Mouse (Mus musculus): ENCODE data around the gene E130116L18Rik. TPM values are rescaled to one million over a fixed set of nuclear protein-coding genes. Genes with fewer than 3 reads are reported as not detected.
"Not testable (repeated sequence)": the region's sequence is repeated elsewhere in the genome, so short reads cannot be mapped to it uniquely, and the experiment has no call there.

E130116L18Rik gene
- polyA plus RNA-seq (2015; fragmentation: Nextera tagmentation; extraction: Ambion mirVana): 0.64 and 1.5 TPM in 2 replicates

DNA sequence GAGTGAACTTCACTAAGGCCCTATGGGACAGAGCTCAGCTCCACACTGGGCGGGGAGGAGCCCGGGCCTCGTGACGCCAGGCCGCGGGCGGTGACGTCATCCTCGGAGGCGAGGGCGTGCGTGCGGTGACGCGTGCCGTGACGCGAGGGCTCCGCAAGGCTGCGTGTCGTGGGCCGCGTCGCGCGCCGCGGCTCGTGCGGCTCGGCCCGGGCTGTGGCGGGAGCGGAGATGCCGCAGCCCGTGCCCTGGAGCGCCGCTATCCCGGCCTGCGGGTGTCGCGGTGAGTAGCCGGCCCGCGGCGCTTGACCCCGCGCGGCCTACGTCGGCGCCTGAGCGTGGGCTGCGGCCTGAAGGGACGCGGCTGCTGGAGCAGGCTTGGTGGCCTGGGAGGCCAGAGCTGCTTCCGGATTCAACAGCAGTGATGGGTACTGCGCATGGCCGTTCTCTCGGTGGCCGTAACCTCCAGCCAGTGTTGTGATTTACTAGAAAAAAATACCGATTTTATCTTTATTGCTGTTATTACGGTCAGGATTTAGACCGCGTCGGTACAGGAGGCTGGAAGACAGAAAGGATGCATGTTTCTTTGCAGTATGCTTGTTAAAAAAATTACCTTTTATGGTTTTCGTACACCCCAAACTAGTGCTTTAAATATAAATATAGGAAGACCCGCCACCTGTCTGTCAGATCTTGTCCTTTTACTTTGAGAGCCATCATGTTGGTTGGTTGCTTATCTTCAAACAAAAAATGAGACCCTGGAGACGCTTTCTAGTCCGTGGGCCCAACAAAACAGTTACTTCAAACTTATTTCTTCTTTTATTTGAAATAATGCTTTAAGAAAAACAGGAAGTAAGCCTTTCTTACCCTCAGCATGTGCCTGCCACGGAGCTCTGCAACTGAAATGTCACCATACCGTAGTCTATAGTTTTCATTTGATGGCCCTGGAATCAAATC, at the start of gene E130116L18Rik:
TSS of gene E130116L18Rik (minus strand) at position 402 of the 951 bp plus-strand sequence.
- DNase-seq (ENCODE audit: low spot score): peak; percentile 88

DNA sequence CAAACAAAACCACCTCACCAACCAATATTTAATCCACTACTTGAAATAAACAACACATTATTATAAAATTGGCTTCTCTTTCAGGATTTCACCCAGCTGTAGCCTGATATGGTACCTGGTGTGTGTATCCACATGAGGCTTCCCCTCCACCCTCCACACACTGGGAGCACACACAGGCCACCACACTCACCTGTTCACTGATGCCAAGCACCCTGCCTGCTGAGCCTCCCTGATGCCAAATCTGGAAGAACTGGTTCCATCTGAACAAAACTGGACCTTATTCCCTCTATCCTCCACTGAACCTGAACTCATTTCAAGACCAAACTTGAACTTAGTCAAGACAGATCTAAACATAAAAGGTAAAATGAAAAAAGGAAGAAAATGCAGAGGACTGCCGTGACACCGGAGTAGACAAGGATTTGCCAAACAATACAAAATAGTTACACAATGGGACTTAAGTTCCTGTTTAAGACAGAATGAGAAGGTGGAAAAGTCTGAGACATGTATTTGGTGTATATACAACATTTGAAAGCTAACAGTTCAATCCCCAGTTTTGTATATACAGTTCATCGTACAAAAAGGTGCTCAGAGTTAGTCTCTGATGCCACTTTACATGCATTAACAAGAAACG, 45.4 kb upstream of the E130116L18Rik start:
- no peak for DNase-seq (ENCODE audit: low spot score)

DNA sequence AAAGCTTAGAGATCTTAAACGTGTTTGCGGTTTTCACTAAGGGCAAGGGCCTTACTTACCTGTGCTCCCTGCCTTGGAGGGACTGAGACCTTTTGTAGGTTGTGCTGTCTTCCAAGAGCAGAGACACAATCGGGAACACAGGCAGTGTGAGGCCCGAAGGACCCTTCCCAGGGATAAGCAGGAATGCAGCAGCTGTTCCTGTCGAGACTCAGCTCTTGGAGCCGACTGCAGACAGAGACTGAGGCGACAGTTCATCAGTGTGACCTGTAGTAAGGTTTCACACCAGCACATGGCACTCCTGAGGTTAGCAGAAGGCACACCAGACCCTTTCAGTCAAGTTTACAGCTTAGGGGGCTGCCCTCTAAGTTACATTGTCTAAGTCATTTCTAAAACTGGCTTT, 39.3 kb upstream of the E130116L18Rik start:
- DNase-seq (ENCODE audit: low spot score): no peak

DNA sequence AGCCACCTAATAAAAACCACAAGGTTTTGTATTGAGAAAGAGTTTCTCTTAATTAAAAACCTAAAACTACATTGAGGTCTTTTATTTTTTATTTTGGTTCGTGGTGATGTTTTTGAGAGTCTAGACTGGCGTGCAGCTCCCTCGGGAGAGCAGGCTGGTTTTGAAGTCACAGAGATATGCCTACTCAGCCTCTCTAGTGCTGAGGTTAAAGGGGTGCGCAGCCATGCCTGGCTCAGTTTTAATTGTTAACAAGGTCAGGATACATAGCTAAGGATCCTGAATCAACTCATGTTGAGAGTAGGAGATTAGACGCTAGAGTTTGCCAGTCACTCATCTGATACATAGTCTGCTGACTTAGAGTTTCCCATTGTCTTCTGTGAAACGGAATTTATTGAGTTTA, 38.5 kb upstream of the E130116L18Rik start:
- no peak for DNase-seq (ENCODE audit: low spot score)

DNA sequence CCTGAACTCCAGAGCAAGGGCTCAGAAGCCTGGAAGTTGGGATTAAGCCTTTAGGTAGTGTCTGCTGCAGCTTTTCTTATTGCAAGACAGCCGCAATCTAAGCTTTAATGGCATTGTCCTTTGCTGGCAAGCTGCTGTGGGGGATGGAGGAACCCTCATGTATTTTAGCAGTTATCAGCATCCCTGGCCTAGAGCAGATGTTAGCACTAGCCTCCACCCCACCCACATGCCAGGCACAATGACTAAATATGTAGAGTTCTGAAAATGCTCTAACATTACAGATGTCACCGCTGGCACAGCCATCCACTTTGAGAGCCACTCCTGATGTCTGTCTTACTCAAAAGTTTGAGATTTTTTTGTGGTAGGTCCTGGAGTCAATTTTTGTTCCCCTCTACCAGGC, 33.7 kb upstream of the E130116L18Rik start:
- no peak for DNase-seq (ENCODE audit: low spot score)

DNA sequence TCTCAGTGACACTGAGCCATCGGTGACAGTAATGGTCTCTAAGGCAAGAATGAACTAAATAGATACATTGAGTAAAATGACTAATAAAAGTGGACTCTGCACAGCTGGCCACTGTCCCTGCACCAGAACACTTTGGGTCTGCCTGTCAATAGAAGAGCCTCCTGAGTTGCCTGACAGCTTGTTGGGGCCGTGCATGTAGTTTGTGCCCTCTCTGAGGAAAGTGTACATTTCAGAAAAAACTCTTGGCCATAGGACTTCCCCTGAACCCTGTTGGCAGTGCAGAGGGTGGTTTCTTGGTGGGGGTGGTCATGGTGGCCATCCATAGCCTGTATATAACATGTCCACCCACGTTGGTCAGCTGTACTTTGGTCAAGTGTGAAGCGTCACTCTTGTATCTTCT, 31.5 kb upstream of the E130116L18Rik start:
- DNase-seq (ENCODE audit: low spot score): no peak

DNA sequence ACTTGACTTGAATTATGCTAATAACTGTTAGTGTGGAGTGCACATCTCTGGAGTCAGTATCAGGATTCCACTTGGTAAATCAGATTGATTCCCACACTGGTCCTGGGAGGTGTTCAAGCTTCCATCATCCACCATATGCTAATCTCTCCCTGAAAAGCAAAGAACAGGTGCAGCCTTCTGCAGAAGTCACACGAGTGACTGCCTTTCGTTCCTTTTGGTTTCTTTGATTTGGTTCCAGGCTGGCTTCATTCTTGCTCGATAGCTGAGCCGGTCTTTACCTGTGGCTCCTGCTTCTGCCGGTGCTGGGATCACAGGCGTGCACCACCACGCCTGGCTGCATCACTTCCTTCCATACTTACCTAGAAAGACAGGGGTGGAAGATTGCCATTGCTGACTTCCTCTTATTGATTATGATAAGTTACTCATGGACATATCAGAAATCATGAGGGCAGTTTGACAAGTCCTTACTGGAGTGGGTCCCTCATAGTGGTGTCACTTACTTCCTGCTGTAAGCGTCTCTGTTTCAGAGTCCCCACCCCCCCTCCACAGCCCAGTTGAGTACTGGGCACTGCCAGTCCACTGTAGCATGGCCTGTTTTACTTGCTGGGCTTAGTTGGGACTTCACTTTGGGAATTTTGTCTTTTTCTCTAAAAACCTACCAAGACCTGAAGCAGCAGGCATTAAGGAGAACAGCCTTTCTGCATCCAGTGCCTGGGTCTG, 30.0 kb upstream of the E130116L18Rik start:
- no peak for DNase-seq (ENCODE audit: low spot score)

DNA sequence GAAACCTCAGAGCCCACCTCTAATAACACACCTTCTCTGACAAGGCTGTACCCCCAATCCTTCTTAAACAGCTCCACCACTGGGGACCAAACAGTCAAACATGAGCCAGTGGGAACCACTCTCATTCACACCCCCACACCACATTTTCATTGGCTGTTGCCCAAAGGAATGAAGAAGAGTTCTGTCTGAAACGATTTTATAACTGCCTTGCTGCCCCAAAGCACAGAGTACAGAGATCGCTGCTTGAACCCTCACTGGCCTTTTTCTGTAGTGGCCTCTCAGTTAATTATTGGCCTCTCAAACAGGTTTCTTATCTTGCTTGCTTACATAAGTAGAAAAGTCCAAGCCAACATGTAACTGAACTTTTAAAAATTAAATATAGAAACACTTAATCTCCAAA, 29.5 kb upstream of the E130116L18Rik start:
- no peak for DNase-seq (ENCODE audit: low spot score)

DNA sequence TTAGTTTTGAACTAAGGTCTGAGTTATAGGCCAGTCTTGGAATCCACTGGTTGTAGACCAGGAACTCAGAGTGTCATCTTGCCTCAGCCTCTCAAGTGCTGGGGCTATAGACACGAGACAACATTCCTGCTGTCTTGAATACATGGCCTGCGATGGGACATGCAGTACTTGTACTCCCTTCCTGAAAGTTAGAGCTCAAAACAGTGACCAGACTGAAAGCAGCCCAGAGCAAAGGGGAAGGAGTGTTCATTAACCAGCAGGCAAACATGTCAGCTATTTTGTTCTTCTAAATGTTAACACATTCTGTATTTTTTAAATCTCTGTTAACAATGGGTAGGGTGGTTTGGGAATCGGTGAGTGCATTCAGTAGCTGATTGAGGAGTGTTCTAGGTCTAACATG, 24.1 kb upstream of the E130116L18Rik start:
- DNase-seq (ENCODE audit: low spot score): no peak

DNA sequence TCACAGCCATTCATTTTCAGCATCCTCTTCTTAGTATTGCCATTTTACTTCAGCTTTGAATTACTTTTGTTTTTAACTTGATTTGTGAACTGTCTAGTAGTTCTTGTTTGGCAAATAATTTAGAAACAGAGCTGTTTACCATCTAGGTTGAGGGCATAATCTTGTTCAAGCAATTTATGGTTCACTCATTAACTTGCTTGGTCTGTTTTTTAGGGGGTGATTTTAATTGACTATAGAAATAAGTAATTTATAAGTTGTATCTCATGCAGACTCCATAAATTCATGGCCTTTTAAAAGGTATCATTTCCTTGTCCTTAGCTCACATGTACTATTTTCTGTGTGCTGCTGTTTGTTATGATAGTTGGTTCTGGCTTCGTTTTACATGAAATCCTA, 23.5 kb upstream of the E130116L18Rik start:
- DNase-seq (ENCODE audit: low spot score): no peak

DNA sequence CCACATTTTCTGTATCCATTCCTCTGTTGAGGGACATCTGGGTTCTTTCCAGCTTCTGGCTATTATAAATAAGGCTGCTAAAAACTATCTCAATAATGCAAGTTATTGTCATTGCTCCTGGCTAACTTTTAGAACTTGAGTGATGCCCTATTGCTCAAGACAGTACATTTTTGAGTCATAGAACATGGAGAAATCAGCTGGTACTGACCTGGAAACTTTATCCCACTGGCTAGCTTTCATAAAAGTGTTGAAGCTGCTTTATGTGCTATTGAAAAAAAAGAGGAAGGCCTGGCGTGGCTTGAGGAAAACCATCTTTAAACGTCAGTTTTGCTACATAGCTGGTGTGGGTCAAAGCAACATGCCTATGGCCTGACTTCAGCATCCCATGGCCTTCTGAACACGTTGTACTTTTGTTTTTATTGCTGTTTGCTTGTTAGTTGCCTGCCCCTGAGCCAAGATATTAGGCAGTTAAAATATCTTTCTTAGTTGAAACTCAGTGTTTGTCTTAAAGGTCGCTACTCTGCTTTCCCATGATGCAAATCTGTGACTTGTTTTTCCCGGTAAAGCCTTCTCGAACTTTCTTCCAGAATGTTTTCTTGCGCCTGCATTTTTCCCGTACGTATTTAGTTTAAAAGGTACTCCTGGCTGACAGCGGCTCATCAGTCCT, 23.0 kb upstream of the E130116L18Rik start:
- no peak for DNase-seq (ENCODE audit: low spot score)

DNA sequence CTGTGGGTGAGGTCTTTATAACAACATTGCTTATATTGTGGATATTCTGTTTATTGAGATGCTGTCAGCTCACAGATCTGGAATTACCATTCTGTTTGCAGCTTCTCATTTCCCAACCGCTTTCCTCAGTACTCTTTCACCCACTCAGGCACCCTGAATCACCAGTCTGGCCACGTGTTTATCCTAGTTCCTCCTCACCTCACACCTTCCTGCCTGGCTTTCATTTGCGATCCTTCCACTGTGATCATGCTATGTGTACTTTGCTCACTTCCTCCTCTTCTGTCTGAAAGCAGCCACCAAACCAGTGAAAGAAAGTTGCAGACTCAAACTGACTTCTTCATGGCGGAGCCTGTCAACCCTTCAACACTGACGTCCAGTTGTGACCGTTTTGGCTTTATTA, 20.1 kb upstream of the E130116L18Rik start:
- DNase-seq (ENCODE audit: low spot score): no peak

DNA sequence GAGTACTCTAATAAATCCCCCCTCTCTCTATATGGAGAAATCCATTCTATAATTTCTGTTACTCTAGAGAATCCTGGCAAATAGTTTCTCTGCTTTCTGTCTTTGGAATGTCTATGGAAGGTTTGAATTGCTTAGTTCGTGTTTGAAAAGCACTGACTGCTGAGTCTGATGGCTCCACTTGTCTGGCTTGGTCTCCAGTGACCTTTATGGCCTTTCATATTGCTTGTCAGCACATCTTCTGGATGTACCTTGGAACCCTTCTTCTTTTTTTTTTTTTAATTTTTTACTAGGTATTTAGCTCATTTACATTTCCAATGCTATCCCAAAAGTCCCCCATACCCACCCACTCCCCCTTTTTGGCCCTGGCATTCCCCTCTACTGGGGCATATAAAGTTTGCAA, 1.4 kb upstream of the E130116L18Rik start:
- DNase-seq (ENCODE audit: low spot score): not testable (repeated sequence)

DNA sequence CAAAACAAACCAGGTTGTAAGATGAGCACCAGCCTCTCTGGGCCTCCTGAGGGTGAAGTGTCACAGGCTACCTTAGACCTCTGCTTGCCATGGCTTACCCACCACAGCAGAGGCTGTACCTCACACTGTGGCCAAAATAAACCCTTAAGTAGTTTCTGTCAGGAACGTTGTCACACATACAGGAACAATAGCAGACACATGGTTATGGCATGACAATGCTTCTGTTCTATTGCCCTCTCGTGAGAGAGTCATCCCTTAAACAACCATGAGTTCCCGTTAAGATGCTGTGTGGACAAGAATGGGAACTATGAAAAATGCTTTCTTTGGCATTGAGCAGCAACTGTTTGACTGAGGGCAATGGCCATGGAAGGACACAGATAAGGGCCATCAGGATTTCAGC, 1.3 kb downstream of the E130116L18Rik start, which contains the start of gene Galnt11:
TSS of gene Galnt11 (plus strand) at position 301 of the 400 bp plus-strand sequence.
- DNase-seq (ENCODE audit: low spot score): no peak

DNA sequence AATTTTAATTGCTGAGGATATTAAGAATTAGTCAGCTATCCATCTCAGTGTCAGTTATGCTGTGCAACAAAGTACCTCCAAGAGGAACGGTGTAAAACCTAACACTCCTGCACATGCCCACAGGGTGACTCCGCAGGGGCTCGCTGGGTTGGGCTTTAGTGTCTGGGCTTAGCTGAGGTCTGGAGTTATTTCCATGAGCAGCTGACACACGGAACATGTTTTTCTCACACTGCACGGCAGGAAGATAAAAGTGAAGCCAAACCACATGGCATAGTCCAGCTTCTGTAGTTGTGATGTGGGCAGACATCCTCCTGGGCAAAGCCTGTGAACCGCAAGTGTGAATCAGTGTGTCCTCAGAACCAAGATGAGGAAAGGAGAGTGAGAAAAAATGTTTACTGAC, 7.9 kb downstream of the E130116L18Rik start:
- DNase-seq (ENCODE audit: low spot score): no peak

DNA sequence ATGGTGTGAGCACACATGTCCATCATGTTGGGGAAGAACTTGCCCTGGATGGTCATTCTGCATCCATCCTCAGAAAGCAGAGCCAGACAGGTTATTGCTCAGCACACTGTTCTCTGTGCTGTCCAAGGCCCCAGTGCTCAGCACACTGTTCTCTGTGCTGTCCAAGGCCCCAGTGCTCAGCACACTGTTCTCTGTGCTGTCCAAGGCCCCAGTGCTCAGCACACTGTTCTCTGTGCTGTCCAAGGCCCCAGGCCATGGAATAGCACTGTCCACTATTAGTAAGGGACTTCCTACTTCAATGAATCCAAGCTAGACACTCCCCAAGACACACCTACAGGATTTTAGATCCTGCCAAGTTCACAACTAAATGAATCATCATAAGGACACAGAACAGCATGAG, 9.7 kb downstream of the E130116L18Rik start:
- DNase-seq (ENCODE audit: low spot score): not testable (repeated sequence)

DNA sequence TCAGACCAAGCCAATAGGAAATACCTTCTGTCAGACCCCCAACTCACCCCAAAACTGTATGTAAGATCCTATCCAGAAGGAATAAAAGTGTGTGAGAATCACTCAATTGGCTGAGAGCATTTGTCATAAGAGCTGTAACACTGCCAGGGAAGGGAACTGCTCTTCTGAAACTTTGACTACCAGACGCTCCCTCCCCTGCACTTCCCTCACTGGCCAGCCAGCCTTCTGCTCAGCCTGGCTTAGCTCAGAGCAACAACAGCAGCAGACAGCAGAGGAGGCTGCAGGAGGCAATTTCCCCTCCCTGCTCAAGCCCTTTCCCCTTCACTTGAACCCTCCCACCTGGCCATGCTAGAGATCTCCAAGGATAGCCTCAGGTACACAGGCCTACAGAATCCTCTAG, 11.1 kb downstream of the E130116L18Rik start:
- no peak for DNase-seq (ENCODE audit: low spot score)

DNA sequence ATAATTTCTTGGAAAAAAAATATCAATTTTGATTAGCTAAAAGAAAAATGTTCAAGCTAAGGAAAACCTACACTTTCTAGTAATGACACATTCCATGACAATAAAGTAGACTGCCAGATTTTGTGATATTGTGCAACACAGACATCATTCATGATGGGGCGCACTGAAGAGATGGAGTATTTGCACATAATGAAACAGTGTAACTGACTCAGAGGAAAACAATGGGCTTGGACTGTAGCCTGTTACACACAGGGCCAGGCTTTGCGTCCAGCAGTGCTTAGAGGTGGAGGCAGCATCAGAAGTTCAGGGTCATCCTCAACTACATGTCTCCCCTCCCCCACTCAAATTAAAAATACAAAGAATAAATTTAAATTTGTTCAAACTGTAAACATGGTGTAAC, 32.4 kb downstream of the E130116L18Rik start:
- no peak for DNase-seq (ENCODE audit: low spot score)

DNA sequence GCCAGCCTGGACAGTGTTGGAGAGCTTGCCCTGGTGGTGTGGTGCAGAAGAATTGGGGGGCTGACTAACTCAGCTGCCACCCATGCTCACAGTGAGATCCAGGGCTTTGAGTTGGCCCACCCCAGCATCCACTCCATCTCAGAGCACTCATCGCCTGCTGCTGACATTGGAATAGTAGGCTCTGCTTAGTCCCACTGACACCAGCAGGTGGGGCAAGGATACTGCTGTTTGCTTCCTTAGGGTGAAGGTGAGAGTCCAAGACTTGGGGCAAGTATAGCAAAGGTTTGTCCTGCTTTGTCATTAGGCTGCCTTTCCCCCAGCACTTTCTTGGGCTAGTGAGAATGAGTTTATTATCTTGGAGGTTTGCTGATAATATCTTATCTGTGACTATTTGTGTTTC, 34.2 kb downstream of the E130116L18Rik start:
- DNase-seq (ENCODE audit: low spot score): peak; percentile 30

DNA sequence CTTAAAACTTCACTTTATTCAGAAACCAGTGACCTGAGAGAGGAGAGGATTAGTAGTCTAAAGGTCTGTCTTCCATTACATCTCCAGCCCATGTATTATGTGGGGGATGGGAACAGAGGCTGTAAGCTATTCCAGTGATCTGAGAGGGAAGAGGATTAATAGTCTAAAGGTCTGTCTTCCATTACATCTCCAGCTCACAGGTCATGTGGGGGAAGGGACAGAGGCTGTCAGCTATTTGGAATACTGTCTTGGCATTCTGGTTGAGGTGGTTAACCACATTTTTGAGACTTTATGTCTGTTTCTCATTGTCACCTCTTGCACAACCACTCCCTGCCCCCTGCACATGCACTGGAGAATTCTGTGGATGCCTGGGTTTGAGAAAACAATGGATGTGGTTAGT, 35.2 kb downstream of the E130116L18Rik start:
- no peak for DNase-seq (ENCODE audit: low spot score)

DNA sequence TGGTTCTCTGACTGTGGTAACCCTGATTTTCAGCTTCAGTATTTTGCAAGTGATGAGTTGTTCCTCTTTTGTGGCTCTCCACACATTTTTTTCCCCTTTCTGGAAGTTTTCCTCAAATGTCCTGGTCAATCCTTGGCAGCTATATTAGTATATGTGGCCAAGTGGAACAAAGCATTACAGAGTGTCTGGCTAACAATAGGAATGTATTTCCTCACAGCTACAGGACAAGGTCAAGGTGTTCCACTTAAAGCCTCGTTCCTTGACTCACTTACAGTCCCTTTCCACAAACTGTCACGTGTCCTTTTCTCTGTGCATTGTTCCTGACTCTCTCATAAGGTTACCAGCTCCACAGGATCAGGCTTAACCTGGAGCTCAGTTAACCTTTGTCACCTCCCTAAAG, 38.4 kb downstream of the E130116L18Rik start:
- no peak for DNase-seq (ENCODE audit: low spot score)

Measured in thymus, postnatal 0 days (tissue).